Mouse (Mus musculus) liver, postnatal 0 days (tissue): ENCODE data around the gene Cyp11a1. TPM values are rescaled to one million over a fixed set of nuclear protein-coding genes. Genes with fewer than 3 reads are reported as not detected.

Experiments
- ATAC-seq: fragments of 200-750 bp; cut with Nextera tagmentation; 2 replicates; pipeline ENCODE4 v1.8.0; 2017; ENCODE audit warnings: mild to moderate bottlenecking, moderate library complexity
- DNase-seq: peaks from one replicate; pipeline ENCODE4 v3.0.0-alpha.2; 2016
- H3K27ac ChIP-seq: fragments of 300-500 bp; sonication (generic); 2 replicates; pipeline ENCODE4 v1.5.1; 2014; ENCODE audit warnings: antibody characterized with exemption, moderate library complexity, mild to moderate bottlenecking, low read depth
- H3K27me3 ChIP-seq: fragments of 300-500 bp; sonication (generic); 2 replicates; pipeline ENCODE4 v1.6.1; 2014; ENCODE audit warnings: low read length, control low read depth, mixed read lengths; ENCODE audit not compliant: insufficient read depth
- H3K36me3 ChIP-seq: fragments of 300-500 bp; sonication (generic); replicated peaks from 2 replicates; pipeline ENCODE4 v1.6.1; 2014; ENCODE audit warnings: mild to moderate bottlenecking, control low read depth, low read length, moderate library complexity, mixed read lengths; ENCODE audit not compliant: insufficient read depth
- H3K4me1 ChIP-seq: fragments of 300-500 bp; sonication (generic); 2 replicates; pipeline ENCODE4 v1.6.1; 2014; ENCODE audit warnings: antibody characterized with exemption, mild to moderate bottlenecking, control low read depth; ENCODE audit not compliant: insufficient read depth
- H3K4me2 ChIP-seq: fragments of 300-500 bp; sonication (generic); 2 replicates; pipeline ENCODE4 v1.6.1; 2014; ENCODE audit warnings: low read depth, mild to moderate bottlenecking, low read length, moderate library complexity, mixed read lengths
- H3K4me3 ChIP-seq: fragments of 300-500 bp; sonication (generic); 2 replicates; pipeline ENCODE4 v1.5.1; 2014; ENCODE audit warnings: low read depth, low read length
- H3K9ac ChIP-seq: fragments of 300-500 bp; sonication (generic); replicated peaks from 2 replicates; pipeline ENCODE4 v1.6.1; 2014; ENCODE audit warnings: mild to moderate bottlenecking, moderate library complexity
- H3K9me3 ChIP-seq: fragments of 300-500 bp; sonication (generic); 2 replicates; pipeline ENCODE4 v1.6.1; 2016; ENCODE audit warnings: mild to moderate bottlenecking, control low read depth, low read length, mixed read lengths
- CTCF ChIP-seq: sonication (generic); IDR thresholded peaks from 2 replicates; pipeline ENCODE4 v1.5.1; 2016; ENCODE audit warnings: antibody characterized with exemption, low read depth
- EP300 ChIP-seq: IDR thresholded peaks from 2 replicates; pipeline ENCODE4 v1.6.1; 2016; ENCODE audit warnings: antibody characterized with exemption, low read depth, mild to moderate bottlenecking
- WGBS: fragments of 180-500 bp; shearing (Covaris S2); extraction: QIAGEN DNeasy Blood & Tissue Kit; methylation state at CpG from one replicate; pipeline ENCODE4 v1.1.7; 2014; ENCODE audit not compliant: insufficient replicate concordance; 5-methylcytosine and 5-hydroxymethylcytosine counted together
- polyA plus RNA-seq: library from polyadenylated mRNA; unstranded; fragments of >200 nt; fragmentation: Nextera tagmentation; extraction: Ambion mirVana; gene quantifications from 2 replicates; pipeline ENCODE4 v1.2.1, GENCODE M21; 2015

The Cyp11a1 gene
- polyA plus RNA-seq, 1 experiment from 2014 or later: 0.51 TPM

DNA sequence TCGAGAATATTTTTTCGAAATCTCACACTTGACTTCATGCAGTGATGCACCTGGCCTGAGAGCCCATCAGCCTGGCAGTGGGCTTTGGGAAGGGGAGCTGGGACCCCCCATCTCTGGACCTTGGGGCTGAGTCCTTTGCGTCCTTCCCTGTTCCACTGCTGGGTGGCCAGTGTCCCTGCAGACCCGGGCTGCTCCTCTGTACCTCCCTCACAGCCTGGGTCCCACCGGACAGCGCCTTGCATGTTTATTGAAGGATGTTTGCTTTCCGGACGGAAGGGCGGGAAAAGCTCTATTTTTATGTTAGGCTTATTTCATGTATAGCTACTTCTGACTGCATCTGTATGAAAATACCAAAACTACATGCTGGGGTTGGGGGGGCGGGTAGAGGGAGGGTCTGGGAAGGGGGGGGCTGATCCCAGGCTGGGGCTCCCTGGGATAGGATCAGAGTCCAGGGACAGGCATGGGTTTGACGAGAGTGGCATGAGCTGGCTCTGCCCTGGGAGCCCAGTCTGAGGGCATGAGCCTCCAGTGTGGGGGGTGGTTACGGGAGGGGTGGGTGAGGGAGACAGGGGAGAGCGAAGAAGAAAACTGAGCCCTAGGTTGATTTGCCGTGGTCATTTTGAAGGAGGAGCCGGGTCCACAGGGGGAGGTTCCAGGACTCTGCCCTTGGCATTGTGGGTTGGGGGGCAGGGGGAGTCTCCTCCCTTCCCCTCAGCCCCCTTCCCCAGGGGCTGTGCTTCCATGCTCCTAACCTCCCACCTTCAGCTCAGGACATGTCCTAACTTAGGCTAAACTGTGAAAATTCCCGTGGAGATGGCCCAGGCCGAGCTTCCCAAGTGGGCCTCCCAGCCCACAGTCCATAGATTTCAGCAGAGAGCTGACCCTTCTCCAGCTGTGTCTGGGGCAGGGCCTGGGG, 44.1 kb upstream of the Cyp11a1 start:
- 62% methylated on average over 16 of the region's 17 CpGs for WGBS
- Histone ChIP-seq H3K4me1 (peaks cover 2% of the 10 kb centered on the region), H3K27ac (no peak overlapping the region), H3K9me3 (no peaks in the 10 kb centered on the region), H3K4me2 (no peak overlapping the region), H3K4me3 (no peak overlapping the region), H3K36me3 (no peaks in the 10 kb centered on the region), H3K27me3 (no peaks in the 10 kb centered on the region), H3K9ac (no peak overlapping the region)
- TF ChIP-seq CTCF: no peak
- TF ChIP-seq EP300: no peak
- DNase-seq (no peak), ATAC-seq (no peak)

DNA sequence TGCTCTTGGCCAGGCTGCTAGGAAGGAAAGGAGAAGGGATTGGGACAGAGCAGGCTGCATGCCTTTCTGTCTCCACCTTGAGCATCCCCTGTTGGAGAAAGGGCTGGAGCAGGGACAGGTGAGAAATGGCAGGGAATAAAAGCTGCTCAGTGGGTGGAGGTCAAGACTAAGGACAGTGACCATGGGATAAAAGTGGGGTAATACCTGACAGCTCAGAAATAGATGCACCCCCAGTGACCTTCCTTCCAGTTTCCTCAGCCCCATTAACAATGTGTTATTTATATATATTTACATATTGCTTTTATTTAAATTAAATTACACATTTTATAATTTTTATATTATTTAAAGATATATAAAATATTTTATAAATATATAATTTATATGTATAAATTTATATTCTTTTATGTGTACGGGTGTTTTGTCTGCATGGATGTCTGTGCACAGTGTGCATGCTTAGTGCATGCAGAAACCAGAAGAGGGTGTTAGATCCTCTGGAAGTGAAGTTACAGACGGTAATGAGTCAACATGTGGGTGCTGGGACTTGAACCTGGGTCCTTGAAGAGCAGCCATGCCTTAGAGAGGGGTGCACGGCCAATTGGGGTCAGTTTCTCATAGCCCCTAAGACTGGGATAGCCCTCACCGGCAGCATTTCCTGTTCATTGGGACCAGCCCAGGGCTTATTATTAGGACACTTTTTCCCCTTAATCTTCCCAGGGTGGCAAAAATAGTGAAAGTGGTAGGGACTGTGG, 42.8 kb upstream of the Cyp11a1 start:
- WGBS: 70% methylated on average over 4 of the region's 4 CpGs
- no peak overlapping the region for H3K9ac ChIP-seq
- no peak overlapping the region for H3K4me2 ChIP-seq
- H3K36me3 ChIP-seq: no peaks in the 10 kb centered on the region
- DNase-seq: no peak
- no peak for TF ChIP-seq CTCF
- TF ChIP-seq EP300: no peak
- H3K4me3 ChIP-seq: no peak overlapping the region
- no peaks in the 10 kb centered on the region for H3K9me3 ChIP-seq
- ATAC-seq: no peak
- no peak overlapping the region for H3K27ac ChIP-seq
- H3K27me3 ChIP-seq: no peaks in the 10 kb centered on the region
- peaks cover 3% of the 10 kb centered on the region for H3K4me1 ChIP-seq

DNA sequence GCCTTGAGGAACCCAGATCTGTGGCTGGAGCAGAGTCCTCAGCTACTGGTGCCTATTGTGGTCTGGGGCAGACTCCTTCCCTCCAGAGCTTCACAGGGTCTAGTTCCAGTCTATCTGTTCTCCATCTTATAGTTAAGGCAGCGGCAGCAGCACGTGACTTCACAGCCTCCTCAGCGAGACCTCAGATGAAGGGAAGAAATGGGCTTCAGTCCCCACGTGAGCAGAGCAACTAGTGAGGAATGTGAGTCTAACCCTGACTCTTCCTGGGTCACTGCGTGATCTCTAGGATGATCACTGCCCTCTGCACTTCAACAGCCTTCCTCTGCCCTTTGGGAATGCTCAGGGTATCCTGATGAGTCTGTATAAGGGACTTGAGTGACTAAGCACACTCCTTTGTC, 42.2 kb upstream of the Cyp11a1 start:
- DNase-seq: no peak
- no peak overlapping the region for H3K27ac ChIP-seq
- no peak overlapping the region for H3K4me3 ChIP-seq
- TF ChIP-seq CTCF: no peak
- no peak for TF ChIP-seq EP300
- H3K4me2 ChIP-seq: no peak overlapping the region
- no peak for ATAC-seq
- no peaks in the 10 kb centered on the region for H3K9me3 ChIP-seq
- no peaks in the 10 kb centered on the region for H3K27me3 ChIP-seq
- WGBS: 79% methylated on average over 5 of the region's 5 CpGs
- no peak overlapping the region for H3K9ac ChIP-seq
- peaks cover 8% of the 10 kb centered on the region for H3K4me1 ChIP-seq
- H3K36me3 ChIP-seq: no peaks in the 10 kb centered on the region

DNA sequence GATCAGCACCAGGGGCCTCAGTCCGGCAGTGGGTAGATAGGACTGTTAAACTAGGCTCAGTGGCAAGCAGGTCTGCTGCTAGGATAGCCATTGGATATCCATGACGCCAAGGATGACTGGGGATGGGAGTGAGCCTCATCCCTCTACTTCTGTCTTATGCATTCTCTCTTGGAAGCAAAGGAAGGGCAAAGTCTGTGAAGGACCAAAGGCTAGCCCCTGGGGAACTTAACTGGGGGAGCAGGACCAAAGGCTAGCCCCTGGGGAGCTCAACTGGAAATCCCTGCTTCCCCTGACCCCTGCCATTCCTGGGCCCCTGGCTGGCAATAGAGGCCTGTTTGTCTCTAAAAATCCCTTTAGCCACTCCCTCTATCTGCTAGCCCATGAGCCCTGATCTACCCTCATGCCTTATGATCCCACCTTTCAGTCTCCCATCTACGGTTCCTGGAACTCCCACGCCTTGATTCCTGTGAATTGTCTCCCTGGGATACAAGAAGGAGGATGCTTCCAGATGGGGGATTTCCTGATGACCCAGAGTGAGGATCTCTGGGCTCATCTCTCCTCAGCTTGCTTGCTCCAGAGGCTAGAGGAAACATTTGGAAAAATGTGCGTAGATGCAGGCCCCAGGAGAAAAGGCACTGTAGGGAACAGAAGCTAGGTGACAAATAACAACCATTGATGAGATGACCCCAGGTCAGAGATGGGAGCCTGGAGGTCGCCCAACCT, 41.5 kb upstream of the Cyp11a1 start:
- 78% methylated on average over 6 of the region's 6 CpGs for WGBS
- no peak for TF ChIP-seq EP300

DNA sequence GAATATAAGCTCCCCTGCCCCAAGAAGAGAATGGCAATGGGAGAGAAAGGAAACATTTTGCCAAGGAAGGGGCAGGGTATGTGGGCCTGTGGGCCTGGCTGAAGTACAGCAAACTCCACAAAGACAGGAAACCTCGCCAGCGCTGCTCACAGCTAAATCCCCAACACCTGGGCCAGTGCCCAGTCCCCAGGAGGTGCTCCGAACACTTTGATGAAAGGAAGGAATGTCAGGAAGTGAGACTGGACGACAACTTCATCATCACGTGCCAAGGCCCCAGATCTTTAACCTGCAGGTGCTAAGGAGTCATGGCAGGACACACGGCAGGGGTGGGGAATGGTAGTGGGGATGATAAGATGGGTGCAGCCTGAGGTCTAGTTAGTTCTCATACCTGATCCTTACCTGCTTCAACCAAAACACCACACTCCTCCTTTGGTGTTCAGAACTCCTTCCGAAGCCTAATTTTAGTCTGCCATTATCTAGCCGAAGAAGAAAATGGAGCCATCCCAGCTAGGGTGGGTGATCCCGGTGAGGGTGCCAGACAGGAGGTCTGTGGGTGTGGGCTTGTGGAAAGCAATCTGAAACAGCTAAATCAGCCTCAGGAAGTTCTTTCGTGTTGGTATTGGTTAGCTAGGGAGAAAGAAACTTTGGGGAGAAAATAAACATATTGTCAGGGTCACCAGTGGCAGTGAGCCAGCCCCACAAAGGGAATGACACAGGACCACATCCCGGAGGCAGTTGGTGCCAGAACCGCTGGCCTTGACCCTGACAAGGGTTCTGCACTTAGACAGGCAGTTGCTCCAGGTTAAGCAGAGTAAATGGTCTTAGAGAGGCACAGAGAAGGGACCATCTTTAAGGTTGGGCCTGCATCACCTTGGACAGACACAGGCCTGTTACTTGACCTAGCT, 40.7 kb upstream of the Cyp11a1 start:
- H3K9ac ChIP-seq: no peak overlapping the region
- no peaks in the 10 kb centered on the region for H3K27me3 ChIP-seq
- TF ChIP-seq EP300: no peak
- no peak for TF ChIP-seq CTCF
- no peak for DNase-seq
- no peak overlapping the region for H3K4me2 ChIP-seq
- WGBS: 67% methylated on average over 12 of the region's 12 CpGs
- ATAC-seq: no peak
- H3K9me3 ChIP-seq: no peaks in the 10 kb centered on the region
- no peak overlapping the region for H3K4me3 ChIP-seq
- H3K27ac ChIP-seq: no peak overlapping the region
- H3K36me3 ChIP-seq: no peaks in the 10 kb centered on the region
- peaks cover 8% of the 10 kb centered on the region for H3K4me1 ChIP-seq

More for the DNA sequence above, 41.5 kb upstream of the Cyp11a1 start:
- Histone ChIP-seq H3K9ac (no peak overlapping the region), H3K4me3 (no peak overlapping the region), H3K4me1 (peaks cover 8% of the 10 kb centered on the region), H3K4me2 (no peak overlapping the region), H3K9me3 (no peaks in the 10 kb centered on the region), H3K27ac (no peak overlapping the region), H3K27me3 (no peaks in the 10 kb centered on the region), H3K36me3 (no peaks in the 10 kb centered on the region)
- no peak for DNase-seq
- ATAC-seq: no peak
